Mouse (Mus musculus) MEL (cell line): Measurements from ENCODE around the gene Scpep1.
"Not testable (repeated sequence)": the region's sequence is repeated elsewhere in the genome, so short reads cannot be mapped to it uniquely, and the experiment has no call there.

ENCODE experiments used
- CTCF ChIP-seq, 3 experiments: IDR thresholded peaks in 2 of 3; conservative IDR thresholded peaks in 1 of 3; 2 replicates each; pipeline ENCODE4 v1.5.1; 2011 to 2012; ENCODE audit warnings: low read length in 3 of 3, low read depth in 2 of 3, mild to moderate bottlenecking in 2 of 3, improper control_type of control experiment in 1 of 3, inconsistent platforms in 1 of 3, mixed read lengths in 1 of 3, moderate library complexity in 1 of 3; ENCODE audit not compliant: control insufficient read depth in 1 of 3, insufficient read depth in 1 of 3, poor library complexity in 1 of 3, severe bottlenecking in 1 of 3
- EP300 ChIP-seq, 2 experiments: IDR thresholded peaks; 2 replicates each; pipeline ENCODE4 v1.6.1; 2011; ENCODE audit warnings: improper control_type of control experiment in 2 of 2, low read length in 2 of 2, low read depth in 1 of 2, mild to moderate bottlenecking in 1 of 2
- GATA1 ChIP-seq: IDR thresholded peaks from 2 replicates; pipeline ENCODE4 v1.6.1; 2011; ENCODE audit warnings: low read depth, low read length, improper control_type of control experiment
- MAFK ChIP-seq: IDR thresholded peaks from 2 replicates; pipeline ENCODE4 v1.6.1; 2011; ENCODE audit warnings: low read depth, mild to moderate bottlenecking, low read length, improper control_type of control experiment, borderline replicate concordance
- POLR2A ChIP-seq, 2 experiments: IDR thresholded peaks; 2 replicates each; pipeline ENCODE4 v1.6.1; 2011 to 2012; ENCODE audit warnings: low read length in 2 of 2, mild to moderate bottlenecking in 2 of 2, control low read depth in 1 of 2, improper control_type of control experiment in 1 of 2, low read depth in 1 of 2, moderate library complexity in 1 of 2; ENCODE audit not compliant: control insufficient read depth in 1 of 2, insufficient read depth in 1 of 2, poor library complexity in 1 of 2
- POLR2AphosphoS2 ChIP-seq: IDR thresholded peaks from 2 replicates; pipeline ENCODE4 v1.6.1; 2011; ENCODE audit warnings: low read length, improper control_type of control experiment
- SIN3A ChIP-seq: IDR thresholded peaks from 2 replicates; pipeline ENCODE4 v1.6.1; 2012; ENCODE audit warnings: low read length, improper control_type of control experiment, inconsistent platforms
- TCF12 ChIP-seq: IDR thresholded peaks from 2 replicates; pipeline ENCODE4 v1.6.1; 2014; ENCODE audit warnings: low read depth, mild to moderate bottlenecking, inconsistent platforms, low read length, improper control_type of control experiment, moderate library complexity
- UBTF ChIP-seq: IDR thresholded peaks from 2 replicates; pipeline ENCODE4 v1.6.1; 2012; ENCODE audit warnings: low read depth, mild to moderate bottlenecking, inconsistent platforms, low read length, improper control_type of control experiment, moderate library complexity, borderline replicate concordance; ENCODE audit not compliant: insufficient read depth

DNA sequence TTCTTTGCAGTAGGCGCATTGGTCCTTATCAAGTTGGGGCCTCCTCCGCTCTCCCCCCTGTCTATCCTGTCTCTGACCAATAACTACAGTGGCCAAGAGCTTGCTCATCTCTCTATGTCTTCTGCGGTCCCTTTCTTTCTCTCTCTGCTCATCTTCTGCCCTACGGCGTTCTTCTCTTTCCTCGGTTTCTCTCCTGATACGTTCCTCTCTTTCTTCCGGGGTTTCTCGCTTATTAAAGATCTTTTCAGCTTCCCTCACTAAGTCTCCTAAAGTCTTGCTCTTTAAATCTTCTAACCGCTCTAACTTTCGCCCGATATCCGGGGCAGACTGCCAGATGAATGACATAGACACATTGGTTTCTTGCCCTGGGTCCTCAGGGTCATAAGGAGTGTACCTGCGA is 61.0 kb downstream of the Scpep1 start:
- TF ChIP-seq GATA1; CTCF (IDR thresholded peaks at IDR 0.05 in 2 of 3, conservative IDR thresholded peaks at IDR 0.05 in 1 of 3; ENCODE audit: control insufficient read depth in 1 of 3, insufficient read depth in 1 of 3, low read depth in 2 of 3, low read length in 3 of 3, poor library complexity in 1 of 3, severe bottlenecking in 1 of 3); EP300 (IDR thresholded peaks at IDR 0.05; ENCODE audit: low read depth in 1 of 2, low read length in 2 of 2); POLR2AphosphoS2; SIN3A; MAFK; POLR2A (IDR thresholded peaks at IDR 0.05; ENCODE audit: control insufficient read depth in 1 of 2, insufficient read depth in 1 of 2, low read depth in 1 of 2, low read length in 2 of 2, poor library complexity in 1 of 2); TCF12; UBTF: not testable (repeated sequence)
